In genomic region chr5:8996686-8997512, GRCm38 (mm10) we compare ENCODE assay signal across 8 mouse cellular contexts. TPM values are rescaled to one million over a fixed set of nuclear protein-coding genes. Genes with fewer than 3 reads are reported as not detected.
DNase-seq lines count a peak whose midpoint lies in the region; ATAC-seq and TF ChIP-seq lines count a peak whose summit lies in the region.

Gene Crot (minus strand): TSS chr5:8997324.

- 0% methylated on average over 53 of the region's 57 CpGs for WGBS in forebrain, embryonic 15.5 days
- WGBS in lung, adult 2 months, result 1% methylated on average over 55 of the region's 57 CpGs

- intact Hi-C loops in heart, postnatal 25 days (cut with DNase I), result loop anchor here (5.0 kb wide), 3 partner anchors 105 to 165 kb away; partner anchors contain the start of genes Dmtf1 and Tmem243

- peak; percentile 92 for TF ChIP-seq POLR2A in lung, adult 2 months (IDR thresholded peaks at IDR 0.05; ENCODE audit: borderline replicate concordance, extremely low read depth, low read depth, low read length)

- H3K9ac ChIP-seq in forebrain, embryonic 15.5 days (replicated peaks), result peak within 1 kb of the TSS; percentile 77

- no peak for TF ChIP-seq CTCF in lung, adult 2 months (IDR thresholded peaks at IDR 0.05; ENCODE audit: insufficient read depth, low read length)

- peak; percentile 100 for ATAC-seq in forebrain, embryonic 15.5 days (replicated peaks)
- peak; percentile 76 for ATAC-seq in neutrophil, adult 5-6 weeks (ENCODE audit: extremely low read depth, insufficient number of reproducible peaks, low FRiP score, poor library complexity, severe bottlenecking)

- no peaks in the 10 kb centered on the region for H3K36me3 ChIP-seq in forebrain, embryonic 15.5 days

- H3K27ac ChIP-seq in forebrain, embryonic 15.5 days (replicated peaks), result peak within 1 kb of the TSS; percentile 90

- peaks cover 14% of the 10 kb centered on the region for H3K4me1 ChIP-seq in forebrain, embryonic 15.5 days
- peaks cover 4% of the 10 kb centered on the region; the same call in 1 of the 2 replicates for H3K4me1 ChIP-seq in lung, adult 2 months (ENCODE audit: control insufficient read depth, insufficient read depth, low read length)

- peak within 1 kb of the TSS; percentile 60 for H3K4me2 ChIP-seq in forebrain, embryonic 15.5 days (replicated peaks)

- no peaks in the 10 kb centered on the region for H3K9me3 ChIP-seq in forebrain, embryonic 15.5 days

- DNase-seq in ES-CJ7 (ENCODE audit: low read depth, low spot score), result peak; percentile 89
- peak; percentile 89 for DNase-seq in cerebellum, adult 11 months
- peak; percentile 91 for DNase-seq in heart, postnatal 25 days (ENCODE audit: low spot score)
- DNase-seq in layer of hippocampus, adult 18-20 months (ENCODE audit: low spot score in 2 of 2), result peak; percentile 89 to 93
- peak; percentile 91 for DNase-seq in lung, adult 2 months
- DNase-seq in thymus, adult 18-20 months, result peak; percentile 88 to 92

- H3K27me3 ChIP-seq in forebrain, embryonic 15.5 days, result no peaks in the 10 kb centered on the region

- peak within 1 kb of the TSS; percentile 67 for H3K4me3 ChIP-seq in forebrain, embryonic 15.5 days
- H3K4me3 ChIP-seq in lung, adult 2 months (replicated peaks; ENCODE audit: extremely low read depth, low read depth, low read length), result peak within 1 kb of the TSS; percentile 86

RNA-seq across cellular contexts. Expression of gene Crot, which starts in this region (rescaled TPM):
- polyA plus RNA-seq in forebrain, embryonic 15.5 days (2015; fragmentation: Nextera tagmentation; extraction: Ambion mirVana), result 21.4 and 22.9 TPM in 2 replicates
- total RNA-seq in heart, postnatal 25 days (2021), result 10 to 100 TPM; 22.6 to 25.2 TPM
- 10 to 100 TPM; 24.1 to 26.5 TPM for total RNA-seq in layer of hippocampus, adult 18-20 months (2021)
- 4.7 and 8.6 TPM in 2 replicates for polyA plus RNA-seq in lung, adult 2 months (2012; rRNA removed)
- total RNA-seq in neutrophil, adult 5-6 weeks (2017), result 43.8 and 44.7 TPM in 2 replicates

Comparison
In these comparisons a context has a peak if more than half of its experiments do, and no peak if none do; other contexts are left out.
1. Peak in every context shown above with its lines: DNase-seq, ATAC-seq, H3K4me3 ChIP-seq and H3K27ac ChIP-seq.